ENCODE assay signal across 13 mouse cellular contexts in genomic region chr19:41693727-41694126, GRCm38 (mm10). TPM values are rescaled to one million over a fixed set of nuclear protein-coding genes. Genes with fewer than 3 reads are reported as not detected.
DNase-seq lines count a peak whose midpoint lies in the region; ATAC-seq lines count a peak whose summit lies in the region.
"Had no signal": no experiment of that assay in that cellular context is flagged by ENCODE, and none has a peak within 500 bp of the region (broad histone marks: within the 10 kb centered on the region; RNA-seq: fewer than 3 reads in every experiment).

No protein-coding gene starts in this region.

- intact Hi-C loops in left cerebral cortex, postnatal 4 days (cut with DNase I), result no loop called here

- no peak overlapping the region for H3K4me2 ChIP-seq in forebrain, embryonic 15.5 days (replicated peaks)
- H3K4me2 ChIP-seq: liver, embryonic 13.5 days had no signal

- no peak overlapping the region for H3K9ac ChIP-seq in forebrain, embryonic 15.5 days (replicated peaks)
- H3K9ac ChIP-seq: liver, embryonic 13.5 days had no signal

- H3K4me3 ChIP-seq in forebrain, embryonic 15.5 days, result no peak overlapping the region
- H3K4me3 ChIP-seq: liver, embryonic 13.5 days had no signal

- WGBS in forebrain, embryonic 15.5 days, result 16% methylated on average over 5 of the region's 5 CpGs

- H3K27ac ChIP-seq in forebrain, embryonic 15.5 days (replicated peaks), result peak overlapping the region; percentile 41
- H3K27ac ChIP-seq: liver, embryonic 13.5 days had no signal

- H3K27me3 ChIP-seq in forebrain, embryonic 15.5 days, result no peaks in the 10 kb centered on the region
- H3K27me3 ChIP-seq: liver, embryonic 13.5 days had no signal

- peaks cover 75% of the 10 kb centered on the region for H3K4me1 ChIP-seq in forebrain, embryonic 15.5 days
- H3K4me1 ChIP-seq: liver, embryonic 13.5 days had no signal

- no peak for DNase-seq in frontal cortex, postnatal 14 days (ENCODE audit: low spot score in 2 of 2)
- DNase-seq in left cerebral cortex, postnatal 4 days, result peak; percentile 48
- DNase-seq in right cerebral cortex, postnatal 10 days (ENCODE audit: low spot score in 2 of 2), result peak; percentile 72 to 74
- no peak for DNase-seq in lung, postnatal 36 days
- no peak for DNase-seq in thymus, postnatal 4 days
- DNase-seq: adrenal gland, postnatal 10 days; cerebellum, postnatal 36 days; liver, embryonic 13.5 days; thymus, postnatal 14 days had no signal

- H3K9me3 ChIP-seq in forebrain, embryonic 15.5 days, result no peaks in the 10 kb centered on the region
- H3K9me3 ChIP-seq: liver, embryonic 13.5 days had no signal

- ATAC-seq in frontal cortex, adult (ENCODE audit: low TSS enrichment), result peak; percentile 28; the same call in 1 of the 2 replicates
- ATAC-seq in forebrain, embryonic 15.5 days (replicated peaks), result peak; percentile 21; the same call in 1 of the 2 replicates
- no peak for ATAC-seq in monocyte, adult 5-6 weeks (replicated peaks; ENCODE audit: insufficient number of reproducible peaks, low FRiP score, low TSS enrichment, poor library complexity, severe bottlenecking)
- ATAC-seq: inflammation-experienced regulatory T-cells, adult 6 months had no signal

- no peaks in the 10 kb centered on the region for H3K36me3 ChIP-seq in forebrain, embryonic 15.5 days
- H3K36me3 ChIP-seq: liver, embryonic 13.5 days had no signal

RNA-seq across cellular contexts. Expression of gene Slit1, which starts 49.7 kb away (rescaled TPM):
- polyA plus RNA-seq in forebrain, embryonic 15.5 days (2015; fragmentation: Nextera tagmentation; extraction: Ambion mirVana), result 17.5 and 21.0 TPM in 2 replicates
- 10 to 100 TPM; 56.8 to 70.8 TPM for total RNA-seq in left cerebral cortex, postnatal 4 days (2021)
- total RNA-seq in monocyte, adult 5-6 weeks (2017), result not detected in 3 replicates
- polyA plus RNA-seq: inflammation-experienced regulatory T-cells, adult 6 months had no signal

Comparison
In these comparisons a context has a peak if more than half of its experiments do, and no peak if none do; other contexts are left out.
1. DNase-seq: peak in left cerebral cortex, postnatal 4 days (single experiment) and right cerebral cortex, postnatal 10 days (2 of 2); none in frontal cortex, postnatal 14 days (0 of 2), lung, postnatal 36 days (single experiment) and thymus, postnatal 4 days (single experiment).
2. RNA of gene Slit1, which starts 49.7 kb away (total RNA-seq): 56.8 to 70.8 TPM in left cerebral cortex, postnatal 4 days; not detected in monocyte, adult 5-6 weeks; every median in the first group is over 10 times any median in the second.